Mouse (Mus musculus): ENCODE measurements around the gene Chd8. TPM values are rescaled to one million over a fixed set of nuclear protein-coding genes. Genes with fewer than 3 reads are reported as not detected.
"Not testable (repeated sequence)": the region's sequence is repeated elsewhere in the genome, so short reads cannot be mapped to it uniquely, and the experiment has no call there.

The Chd8 gene
- total RNA-seq (2018; cell fraction: chromatin; rRNA removed) = 100 to 1,000 TPM in 23 of 26 experiments, 10 to 100 TPM in 3; 70.8 to 390 (median 280) TPM
- 10 to 100 TPM; 26.7 to 66.1 (median 53.0) TPM for total RNA-seq (2018; cell fraction: cytosol; rRNA removed)
- 100 to 1,000 TPM in 20 of 26 experiments, 10 to 100 TPM in 6; 52.6 to 227 (median 146) TPM for total RNA-seq (2018; cell fraction: nucleus; rRNA removed)
- 45.5 to 56.6 TPM (median 54.6 TPM) in 3 replicates for polyA plus RNA-seq (2018)

GRCm38 (mm10) chr14:52257484-52258213 lies at the start of gene Chd8:
Chd8 (minus strand) TSS chr14:52257780.
- H3K36me3 ChIP-seq (ENCODE audit: inconsistent target) = no peaks in the 10 kb centered on the region
- WGBS (ENCODE audit: missing documents) = under 1% methylated on average over 49 of the region's 54 CpGs
- peak within 1 kb of the TSS; percentile 83 for H3K4me3 ChIP-seq (ENCODE audit: inconsistent target)
- H3K79me2 ChIP-seq (ENCODE audit: inconsistent target) = peaks cover 46% of the 10 kb centered on the region
- peak within 1 kb of the TSS; percentile 40 for H3K27ac ChIP-seq

GRCm38 (mm10) chr14:52306100-52306499 lies 48.5 kb upstream of the Chd8 start:
- 88% methylated on average over 2 of the region's 2 CpGs for WGBS (ENCODE audit: missing documents)
- no peak overlapping the region for H3K27ac ChIP-seq
- no peaks in the 10 kb centered on the region for H3K36me3 ChIP-seq (ENCODE audit: inconsistent target)
- H3K4me3 ChIP-seq (ENCODE audit: inconsistent target) = no peak overlapping the region
- H3K79me2 ChIP-seq (ENCODE audit: inconsistent target) = peaks cover 34% of the 10 kb centered on the region

- 1% methylated on average over 42 of the region's 46 CpGs for WGBS (ENCODE audit: missing documents)
- H3K79me2 ChIP-seq (ENCODE audit: inconsistent target) = peaks cover 37% of the 10 kb centered on the region
- H3K36me3 ChIP-seq (ENCODE audit: inconsistent target) = peaks cover 7% of the 10 kb centered on the region; the same call in 1 of the 2 replicates
- H3K4me3 ChIP-seq (ENCODE audit: inconsistent target) = peak within 1 kb of the TSS; percentile 90
- H3K27ac ChIP-seq = peak within 1 kb of the TSS; percentile 74
Measured at GRCm38 (mm10) chr14:52304644-52305271, 47.2 kb upstream of the Chd8 start, which contains the start of gene Mettl3. Mettl3 (minus strand) TSS chr14:52305128.

- WGBS (ENCODE audit: missing documents) = no CpG with 5 or more reads among the region's 3 CpGs
- peaks cover 37% of the 10 kb centered on the region for H3K79me2 ChIP-seq (ENCODE audit: inconsistent target)
- H3K27ac ChIP-seq; H3K4me3 ChIP-seq (ENCODE audit: inconsistent target): not testable (repeated sequence)
- peaks cover 18% of the 10 kb centered on the region; the same call in 1 of the 2 replicates for H3K36me3 ChIP-seq (ENCODE audit: inconsistent target)
Measured at GRCm38 (mm10) chr14:52303517-52303916, 45.9 kb upstream of the Chd8 start.

GRCm38 (mm10) chr14:52295558-52296264 lies 38.1 kb upstream of the Chd8 start:
- Histone ChIP-seq H3K79me2 (ENCODE audit: inconsistent target) (no peaks in the 10 kb centered on the region; the same call in 1 of the 2 replicates), H3K4me3 (ENCODE audit: inconsistent target) (no peak overlapping the region), H3K36me3 (ENCODE audit: inconsistent target) (peaks cover 77% of the 10 kb centered on the region), H3K27ac (no peak overlapping the region)
- WGBS (ENCODE audit: missing documents) = 88% methylated on average over 5 of the region's 6 CpGs

- Histone ChIP-seq H3K27ac (no peak overlapping the region), H3K36me3 (ENCODE audit: inconsistent target) (peaks cover 48% of the 10 kb centered on the region), H3K79me2 (ENCODE audit: inconsistent target) (peaks cover 64% of the 10 kb centered on the region), H3K4me3 (ENCODE audit: inconsistent target) (no peak overlapping the region)
- 93% methylated on average over 3 of the region's 3 CpGs for WGBS (ENCODE audit: missing documents)
Measured at GRCm38 (mm10) chr14:52284191-52284590, 26.6 kb upstream of the Chd8 start.

GRCm38 (mm10) chr14:52283629-52284028 lies 26.0 kb upstream of the Chd8 start:
- Histone ChIP-seq H3K36me3 (ENCODE audit: inconsistent target) (peaks cover 45% of the 10 kb centered on the region), H3K27ac (no peak overlapping the region), H3K4me3 (ENCODE audit: inconsistent target) (no peak overlapping the region), H3K79me2 (ENCODE audit: inconsistent target) (peaks cover 64% of the 10 kb centered on the region)
- 100% methylated on average over 2 of the region's 5 CpGs for WGBS (ENCODE audit: missing documents)

- Histone ChIP-seq H3K79me2 (ENCODE audit: inconsistent target) (peaks cover 57% of the 10 kb centered on the region), H3K36me3 (ENCODE audit: inconsistent target) (peaks cover 10% of the 10 kb centered on the region; the same call in 1 of the 2 replicates), H3K4me3 (ENCODE audit: inconsistent target) (peak overlapping the region; percentile 71), H3K27ac (peak overlapping the region; percentile 64)
- WGBS (ENCODE audit: missing documents) = under 1% methylated on average over 19 of the region's 21 CpGs
Measured at GRCm38 (mm10) chr14:52279747-52280120, 22.2 kb upstream of the Chd8 start.

GRCm38 (mm10) chr14:52278932-52279746 lies 21.6 kb upstream of the Chd8 start, which contains the start of the genes Tox4 and Rab2b:
Tox4 (plus strand) TSS chr14:52279146.
Rab2b (minus strand) TSS chr14:52279545.
- H3K79me2 ChIP-seq (ENCODE audit: inconsistent target) = peaks cover 51% of the 10 kb centered on the region
- H3K27ac ChIP-seq = peak within 1 kb of the TSS; percentile 64
- peak within 1 kb of the TSS; percentile 71 for H3K4me3 ChIP-seq (ENCODE audit: inconsistent target)
- peaks cover 6% of the 10 kb centered on the region; the same call in 1 of the 2 replicates for H3K36me3 ChIP-seq (ENCODE audit: inconsistent target)
- WGBS (ENCODE audit: missing documents) = under 1% methylated on average over 60 of the region's 66 CpGs

GRCm38 (mm10) chr14:52277210-52277609 lies 19.6 kb upstream of the Chd8 start:
- no peaks in the 10 kb centered on the region for H3K36me3 ChIP-seq (ENCODE audit: inconsistent target)
- WGBS (ENCODE audit: missing documents) = 98% methylated on average over 4 of the region's 4 CpGs
- no peak overlapping the region for H3K27ac ChIP-seq
- H3K79me2 ChIP-seq (ENCODE audit: inconsistent target) = peaks cover 32% of the 10 kb centered on the region
- H3K4me3 ChIP-seq (ENCODE audit: inconsistent target) = no peak overlapping the region

GRCm38 (mm10) chr14:52272781-52273180 lies 15.2 kb upstream of the Chd8 start:
- H3K4me3 ChIP-seq (ENCODE audit: inconsistent target) = no peak overlapping the region
- H3K27ac ChIP-seq = no peak overlapping the region
- WGBS (ENCODE audit: missing documents) = 80% methylated on average over 3 of the region's 3 CpGs
- no peaks in the 10 kb centered on the region; the same call in 1 of the 2 replicates for H3K79me2 ChIP-seq (ENCODE audit: inconsistent target)
- no peaks in the 10 kb centered on the region for H3K36me3 ChIP-seq (ENCODE audit: inconsistent target)

- peak overlapping the region; percentile 40 for H3K27ac ChIP-seq
- peak overlapping the region; percentile 83 for H3K4me3 ChIP-seq (ENCODE audit: inconsistent target)
- H3K79me2 ChIP-seq (ENCODE audit: inconsistent target) = peaks cover 57% of the 10 kb centered on the region
- 2% methylated on average over 18 of the region's 18 CpGs for WGBS (ENCODE audit: missing documents)
- no peaks in the 10 kb centered on the region for H3K36me3 ChIP-seq (ENCODE audit: inconsistent target)
Measured at GRCm38 (mm10) chr14:52256311-52257175, 1.0 kb downstream of the Chd8 start.

GRCm38 (mm10) chr14:52246129-52246528 lies 11.5 kb downstream of the Chd8 start:
- Histone ChIP-seq H3K36me3 (ENCODE audit: inconsistent target) (no peaks in the 10 kb centered on the region), H3K27ac (no peak overlapping the region), H3K79me2 (ENCODE audit: inconsistent target) (peaks cover 100% of the 10 kb centered on the region), H3K4me3 (ENCODE audit: inconsistent target) (no peak overlapping the region)
- WGBS (ENCODE audit: missing documents) = 83% methylated on average over 4 of the region's 4 CpGs

Measured in macrophage (primary cell).